Mouse (Mus musculus) T-cell, adult 66 days (primary cell): ENCODE measurements around the gene Gm2030. TPM values are rescaled to one million over a fixed set of nuclear protein-coding genes. Genes with fewer than 3 reads are reported as not detected.

Source experiments
- total RNA-seq, 2 experiments: library from RNA; stranded (reverse); gene quantifications; 3 replicates in 1 of 2; 4 replicates in 1 of 2; pipeline ENCODE4 v1.2.4; 2023

The Gm2030 gene
- not detected for total RNA-seq

GRCm38 (mm10) chrX:26309944-26310343 lies at the start of gene Gm2030:
Gm2030 (minus strand) TSS chrX:26310044.

Other genes with a start within 250 kb of the Gm2030 start
- not detected for gene Gm2012, start 78.7 kb downstream of the Gm2030 start, total RNA-seq
- not detected for gene Slx, start 235.5 kb upstream of the Gm2030 start, total RNA-seq